Mouse (Mus musculus) layer of hippocampus, adult 8-10 months (tissue): ENCODE measurements around the gene Ndufs6. TPM values are rescaled to one million over a fixed set of nuclear protein-coding genes. Genes with fewer than 3 reads are reported as not detected.

Experiments
- DNase-seq, 2 experiments: peaks; one replicate each; pipeline ENCODE4 v3.0.0; 2022; ENCODE audit warnings: low spot score in 2 of 2
- total RNA-seq, 4 experiments: library from RNA; stranded (reverse); gene quantifications; 2 replicates each; pipeline ENCODE4 v1.2.4; 2022

Ndufs6 gene
- total RNA-seq = 100 to 1,000 TPM; 155 to 181 (median 165) TPM

GRCm38 (mm10) chr13:73327827-73328698 lies at the start of gene Ndufs6, which contains the start of gene Mrpl36:
Gene Ndufs6 (minus strand): TSS chr13:73328542.
Gene Mrpl36 (plus strand): TSS chr13:73328513.
- DNase-seq = peak; percentile 90 to 92

- no peak for DNase-seq
These were observed 49.3 kb upstream of the Ndufs6 start for GRCm38 (mm10) chr13:73377637-73378036.

- DNase-seq = no peak
These were observed 46.3 kb upstream of the Ndufs6 start for GRCm38 (mm10) chr13:73374612-73375011.

GRCm38 (mm10) chr13:73373367-73373766 lies 45.0 kb upstream of the Ndufs6 start:
- no peak for DNase-seq

- DNase-seq = no peak
These were observed 28.8 kb upstream of the Ndufs6 start for GRCm38 (mm10) chr13:73357106-73357505.

- no peak for DNase-seq
These were observed 24.1 kb upstream of the Ndufs6 start for GRCm38 (mm10) chr13:73352491-73352890.

GRCm38 (mm10) chr13:73351910-73352309 lies 23.6 kb upstream of the Ndufs6 start:
- DNase-seq = no peak

GRCm38 (mm10) chr13:73350741-73351140 lies 22.4 kb upstream of the Ndufs6 start:
- DNase-seq = no peak

- no peak for DNase-seq
These were observed 19.7 kb upstream of the Ndufs6 start for GRCm38 (mm10) chr13:73347922-73348650.

- no peak for DNase-seq
These were observed 18.8 kb upstream of the Ndufs6 start for GRCm38 (mm10) chr13:73347171-73347570.

- no peak for DNase-seq
These were observed 18.4 kb upstream of the Ndufs6 start for GRCm38 (mm10) chr13:73346743-73347142.

GRCm38 (mm10) chr13:73346131-73346530 lies 17.8 kb upstream of the Ndufs6 start:
- no peak for DNase-seq

- no peak for DNase-seq
These were observed 17.0 kb upstream of the Ndufs6 start for GRCm38 (mm10) chr13:73345102-73345890.

- DNase-seq = no peak
These were observed 8.4 kb upstream of the Ndufs6 start for GRCm38 (mm10) chr13:73336753-73337152.

GRCm38 (mm10) chr13:73331736-73332135 lies 3.4 kb upstream of the Ndufs6 start:
- no peak for DNase-seq

- peak; percentile 84 to 89 for DNase-seq
These were observed 2.6 kb upstream of the Ndufs6 start for GRCm38 (mm10) chr13:73330844-73331501.

- no peak for DNase-seq
These were observed 4.9 kb downstream of the Ndufs6 start for GRCm38 (mm10) chr13:73323406-73323805.

- DNase-seq = no peak
These were observed 5.7 kb downstream of the Ndufs6 start for GRCm38 (mm10) chr13:73322626-73323025.

GRCm38 (mm10) chr13:73320048-73320447 lies 8.3 kb downstream of the Ndufs6 start:
- DNase-seq = no peak

GRCm38 (mm10) chr13:73310183-73310929 lies 18.0 kb downstream of the Ndufs6 start:
- no peak for DNase-seq
